In genomic region chr5:112615946-112616617, GRCm38 (mm10) we compare ENCODE assay signal across 14 mouse cellular contexts. TPM values are rescaled to one million over a fixed set of nuclear protein-coding genes. Genes with fewer than 3 reads are reported as not detected.
"Had no signal": no experiment of that assay in that cellular context is flagged by ENCODE, and none has a peak within 500 bp of the region (broad histone marks: within the 10 kb centered on the region; RNA-seq: fewer than 3 reads in every experiment).

No protein-coding gene starts in this region.

- H3K9ac ChIP-seq: limb, embryonic 15.5 days; liver, embryonic 13.5 days; liver, postnatal 0 days; lung, embryonic 15.5 days had no signal

- H3K4me1 ChIP-seq: limb, embryonic 15.5 days; liver, embryonic 13.5 days; lung, embryonic 15.5 days; megakaryocyte, embryonic 14.5 days had no signal

- H3K9me3 ChIP-seq: limb, embryonic 15.5 days; liver, embryonic 13.5 days; lung, embryonic 15.5 days had no signal

- H3K4me3 ChIP-seq: limb, embryonic 15.5 days; liver, embryonic 13.5 days; lung, embryonic 15.5 days had no signal

- H3K36me3 ChIP-seq: limb, embryonic 15.5 days; liver, embryonic 13.5 days; lung, embryonic 15.5 days had no signal

- H3K27ac ChIP-seq: limb, embryonic 15.5 days; liver, embryonic 13.5 days; lung, embryonic 15.5 days; macrophage had no signal

- ATAC-seq: inflammation-experienced regulatory T-cells, adult 6 months; intestine, postnatal 0 days; liver, postnatal 0 days had no signal

- DNase-seq: kidney, postnatal 10 days; kidney, postnatal 4 days; liver, embryonic 13.5 days; liver, postnatal 0 days; lung, postnatal 14 days; spleen, adult 18-20 months; thymus, postnatal 36 days had no signal

- H3K4me2 ChIP-seq: limb, embryonic 15.5 days; liver, embryonic 13.5 days; lung, embryonic 15.5 days; midbrain, embryonic 11.5 days had no signal

- H3K27me3 ChIP-seq: limb, embryonic 15.5 days; liver, embryonic 13.5 days; lung, embryonic 15.5 days; megakaryocyte, embryonic 14.5 days had no signal

RNA-seq across cellular contexts. Expression of gene Sez6l, which starts 39.1 kb away (rescaled TPM):
- polyA plus RNA-seq: liver, postnatal 0 days; macrophage had no signal
